Mouse (Mus musculus) intestine, embryonic 16.5 days (tissue): ENCODE results near the gene Ank3. TPM values are rescaled to one million over a fixed set of nuclear protein-coding genes. Genes with fewer than 3 reads are reported as not detected.

ENCODE experiments used
- ATAC-seq: fragments of 200-750 bp; cut with Nextera tagmentation; 2 replicates; pipeline ENCODE4 v1.8.0; 2017; ENCODE audit warnings: moderate TSS enrichment, moderate library complexity
- H3K27ac ChIP-seq: fragments of 300-500 bp; sonication (generic); 2 replicates; pipeline ENCODE4 v1.5.1; 2014; ENCODE audit warnings: mild to moderate bottlenecking, low read length
- H3K27me3 ChIP-seq: fragments of 300-500 bp; sonication (generic); replicated peaks from 2 replicates; pipeline ENCODE4 v1.6.1; 2014; ENCODE audit warnings: low read length, control low read depth, mixed read lengths; ENCODE audit not compliant: control insufficient read depth, insufficient read depth
- H3K36me3 ChIP-seq: fragments of 300-500 bp; sonication (generic); 2 replicates; pipeline ENCODE4 v1.6.1; 2014; ENCODE audit warnings: low read length, control low read depth; ENCODE audit not compliant: control insufficient read depth, insufficient read depth
- H3K4me1 ChIP-seq: fragments of 300-500 bp; sonication (generic); 2 replicates; pipeline ENCODE4 v1.6.1; 2014; ENCODE audit warnings: low read length, control low read depth, mixed read lengths; ENCODE audit not compliant: control insufficient read depth, insufficient read depth
- H3K4me2 ChIP-seq: fragments of 300-500 bp; sonication (generic); 2 replicates; pipeline ENCODE4 v1.6.1; 2014; ENCODE audit warnings: low read depth, low read length, control low read depth
- H3K4me3 ChIP-seq: fragments of 300-500 bp; sonication (generic); 2 replicates; pipeline ENCODE4 v1.5.1; 2014; ENCODE audit warnings: mild to moderate bottlenecking, low read length
- H3K9ac ChIP-seq: fragments of 300-500 bp; sonication (generic); 2 replicates; pipeline ENCODE4 v1.6.1; 2014; ENCODE audit warnings: low read depth, low read length
- H3K9me3 ChIP-seq: fragments of 300-500 bp; sonication (generic); 2 replicates; pipeline ENCODE4 v1.6.1; 2016; ENCODE audit warnings: low read length, control low read depth; ENCODE audit not compliant: control insufficient read depth
- WGBS: fragments of 180-500 bp; shearing (Covaris S2); extraction: QIAGEN DNeasy Blood & Tissue Kit; methylation state at CpG from one replicate; pipeline ENCODE4 v1.1.7; 2014; 5-methylcytosine and 5-hydroxymethylcytosine counted together
- polyA plus RNA-seq: library from polyadenylated mRNA; unstranded; fragments of >200 nt; fragmentation: Nextera tagmentation; extraction: Ambion mirVana; gene quantifications from 2 replicates; pipeline ENCODE4 v1.2.1, GENCODE M21; 2015

The Ank3 gene
- polyA plus RNA-seq, 1 experiment from 2014 or later = 21.7 TPM

DNA sequence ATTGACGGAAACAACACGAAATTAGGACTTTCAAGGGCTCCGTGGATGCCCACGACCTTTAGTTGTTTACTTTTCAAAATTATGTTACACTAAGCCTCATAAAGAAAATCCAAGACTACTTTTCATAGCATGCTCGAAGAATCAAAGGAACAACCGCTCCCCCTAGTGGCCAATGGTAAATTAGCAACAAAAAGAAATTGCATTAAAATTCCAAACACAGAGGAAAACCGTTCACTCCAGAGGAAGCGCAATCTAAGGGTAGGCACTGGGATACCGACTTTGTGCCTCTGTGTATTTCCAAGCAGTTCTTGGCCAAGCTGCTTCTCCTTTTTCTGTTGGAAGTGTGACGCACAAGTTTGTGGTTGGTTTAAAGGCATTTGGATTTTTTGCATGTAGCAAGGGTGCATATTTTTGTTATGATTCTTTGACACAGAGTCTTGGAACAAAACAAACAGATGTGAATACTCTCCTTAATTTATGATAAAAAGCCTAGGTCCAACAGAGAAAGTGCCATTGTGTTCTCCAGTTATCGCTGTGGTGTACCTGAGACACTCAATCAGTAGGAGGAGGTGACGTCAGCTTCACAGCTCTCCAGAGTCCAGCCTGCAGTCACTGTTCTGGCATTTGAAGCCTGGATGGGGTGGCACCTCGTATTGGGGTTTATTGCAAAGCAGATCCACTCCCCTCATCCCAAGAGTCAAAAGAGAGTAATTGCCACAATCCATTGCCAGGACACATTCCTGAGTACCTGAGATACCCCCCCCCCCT lies 256.5 kb downstream of the Ank3 start:
- no peak overlapping the region for H3K27ac ChIP-seq
- no peak for ATAC-seq
- H3K4me3 ChIP-seq = no peak overlapping the region
- H3K4me2 ChIP-seq = no peak overlapping the region
- H3K36me3 ChIP-seq = no peaks in the 10 kb centered on the region
- H3K4me1 ChIP-seq = peaks cover 13% of the 10 kb centered on the region
- no peaks in the 10 kb centered on the region for H3K27me3 ChIP-seq
- WGBS = 17% methylated on average over 13 of the region's 13 CpGs
- H3K9me3 ChIP-seq = no peaks in the 10 kb centered on the region
- no peak overlapping the region for H3K9ac ChIP-seq

DNA sequence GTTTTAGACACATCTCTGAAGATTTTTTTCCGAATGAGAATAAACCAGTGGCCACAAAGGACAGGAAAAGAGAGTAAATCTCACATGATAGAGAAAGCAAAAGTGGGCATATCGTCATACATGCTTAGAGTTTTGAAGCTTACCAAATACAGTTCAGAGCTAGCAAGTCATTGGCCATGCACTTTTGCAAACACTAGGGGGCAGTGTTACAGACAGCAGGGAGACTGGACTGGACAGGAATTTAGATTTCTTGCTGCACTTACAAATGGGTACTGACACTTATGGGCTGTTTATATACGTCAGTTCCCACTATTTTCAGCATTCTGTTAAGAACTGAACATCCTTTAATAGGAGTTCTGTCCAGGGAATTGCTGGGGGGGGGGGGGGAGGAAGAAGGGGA lies 257.7 kb downstream of the Ank3 start:
- no peaks in the 10 kb centered on the region for H3K36me3 ChIP-seq
- ATAC-seq = no peak

DNA sequence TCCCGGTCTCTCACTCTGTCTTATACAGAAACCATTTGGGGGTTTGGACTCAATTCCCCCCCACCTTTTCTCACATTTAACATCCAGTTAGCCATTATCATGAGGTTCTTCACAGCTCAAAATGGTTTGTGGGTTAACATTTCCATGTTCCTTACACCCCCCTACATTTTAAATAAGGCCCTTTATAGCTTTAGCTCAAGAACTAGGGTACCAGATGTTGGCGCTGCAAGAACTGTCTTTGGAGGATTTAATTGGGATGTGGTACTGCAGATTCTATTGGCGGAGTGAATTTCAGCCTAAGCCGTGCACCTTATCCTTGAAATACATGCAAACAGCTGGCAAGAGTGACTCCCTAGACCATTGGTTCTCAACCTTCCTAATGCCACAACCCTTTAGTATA lies 261.2 kb downstream of the Ank3 start:
- no peak overlapping the region for H3K27ac ChIP-seq
- H3K4me3 ChIP-seq = no peak overlapping the region
- H3K27me3 ChIP-seq = no peaks in the 10 kb centered on the region
- H3K4me2 ChIP-seq = no peak overlapping the region
- no peak for ATAC-seq
- H3K9me3 ChIP-seq = no peaks in the 10 kb centered on the region
- no peaks in the 10 kb centered on the region for H3K36me3 ChIP-seq
- 88% methylated on average over 4 of the region's 4 CpGs for WGBS
- H3K9ac ChIP-seq = no peak overlapping the region
- peaks cover 3% of the 10 kb centered on the region; the same call in 1 of the 2 replicates for H3K4me1 ChIP-seq

More for the DNA sequence above, 257.7 kb downstream of the Ank3 start:
- 19% methylated on average over 3 of the region's 3 CpGs for WGBS
- Histone ChIP-seq H3K4me1 (peaks cover 13% of the 10 kb centered on the region), H3K27me3 (no peaks in the 10 kb centered on the region), H3K9ac (no peak overlapping the region), H3K27ac (no peak overlapping the region), H3K9me3 (no peaks in the 10 kb centered on the region), H3K4me3 (no peak overlapping the region), H3K4me2 (no peak overlapping the region)

DNA sequence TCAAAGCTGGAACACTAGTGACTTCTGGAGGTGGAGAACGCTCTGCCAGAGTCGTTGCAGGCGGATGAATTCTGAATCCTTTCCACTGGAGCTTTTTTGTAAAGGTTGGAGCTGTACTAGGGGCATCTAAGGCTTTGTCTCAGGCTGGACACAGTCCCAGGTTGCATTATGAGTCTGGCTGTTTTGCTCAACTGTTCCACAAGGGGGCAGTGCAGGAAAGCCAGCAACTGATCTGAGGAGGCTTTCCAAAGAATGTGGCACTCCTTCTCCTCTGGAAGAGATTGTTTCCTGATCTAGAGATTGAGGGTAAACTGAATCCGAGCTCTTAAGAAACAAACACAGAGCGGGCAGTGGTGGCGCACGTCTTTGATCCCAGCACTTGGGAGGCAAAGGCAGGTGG lies 263.8 kb downstream of the Ank3 start:
- Histone ChIP-seq H3K9me3 (no peaks in the 10 kb centered on the region), H3K36me3 (no peaks in the 10 kb centered on the region)

GRCm38 (mm10) chr10:69667482-69667881 lies 268.9 kb downstream of the Ank3 start:
- Histone ChIP-seq H3K9me3 (no peaks in the 10 kb centered on the region), H3K27me3 (no peaks in the 10 kb centered on the region), H3K4me2 (no peak overlapping the region), H3K4me1 (no peaks in the 10 kb centered on the region; the same call in 1 of the 2 replicates), H3K27ac (no peak overlapping the region), H3K4me3 (no peak overlapping the region), H3K9ac (no peak overlapping the region), H3K36me3 (no peaks in the 10 kb centered on the region)
- WGBS = 85% methylated on average over 4 of the region's 4 CpGs
- ATAC-seq = no peak

More for the DNA sequence above, 263.8 kb downstream of the Ank3 start:
- WGBS = 6% methylated on average over 7 of the region's 7 CpGs
- H3K4me3 ChIP-seq = no peak overlapping the region
- H3K9ac ChIP-seq = no peak overlapping the region
- peak; percentile 74 for ATAC-seq
- no peak overlapping the region for H3K27ac ChIP-seq
- H3K4me2 ChIP-seq = no peak overlapping the region
- no peaks in the 10 kb centered on the region; the same call in 1 of the 2 replicates for H3K4me1 ChIP-seq
- H3K27me3 ChIP-seq = no peaks in the 10 kb centered on the region

GRCm38 (mm10) chr10:69670496-69670895 lies 271.9 kb downstream of the Ank3 start:
- Histone ChIP-seq H3K4me1 (no peaks in the 10 kb centered on the region), H3K36me3 (no peaks in the 10 kb centered on the region), H3K27ac (no peak overlapping the region), H3K4me2 (no peak overlapping the region), H3K9ac (no peak overlapping the region), H3K4me3 (no peak overlapping the region), H3K27me3 (no peaks in the 10 kb centered on the region), H3K9me3 (no peaks in the 10 kb centered on the region)
- 16% methylated on average over 1 of the region's 1 CpGs for WGBS
- no peak for ATAC-seq

DNA sequence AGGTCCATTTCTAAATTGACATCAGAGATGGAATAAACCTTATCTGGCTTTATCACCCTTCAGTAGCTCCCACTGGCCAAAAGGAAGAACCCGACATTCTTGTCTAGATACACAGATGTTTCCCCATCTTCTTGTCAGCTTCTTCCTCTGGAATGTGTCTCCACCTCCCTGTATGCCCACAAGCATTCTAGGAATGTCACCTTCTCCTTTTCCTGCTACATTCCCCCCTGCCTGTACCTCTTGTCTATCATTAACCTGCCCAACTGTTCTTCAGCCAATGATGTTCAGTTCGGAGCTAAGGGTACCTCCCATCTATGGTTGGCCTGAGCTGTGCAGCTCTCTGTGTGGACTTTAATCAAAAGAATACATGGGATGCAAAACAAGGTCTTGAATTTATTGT lies 272.4 kb downstream of the Ank3 start:
- H3K4me1 ChIP-seq = no peaks in the 10 kb centered on the region
- H3K4me2 ChIP-seq = no peak overlapping the region
- no peak overlapping the region for H3K4me3 ChIP-seq
- no peaks in the 10 kb centered on the region for H3K27me3 ChIP-seq
- no peak overlapping the region for H3K9ac ChIP-seq
- H3K27ac ChIP-seq = no peak overlapping the region
- no peak for ATAC-seq
- WGBS = 53% methylated on average over 2 of the region's 2 CpGs
- H3K9me3 ChIP-seq = no peaks in the 10 kb centered on the region
- no peaks in the 10 kb centered on the region for H3K36me3 ChIP-seq

DNA sequence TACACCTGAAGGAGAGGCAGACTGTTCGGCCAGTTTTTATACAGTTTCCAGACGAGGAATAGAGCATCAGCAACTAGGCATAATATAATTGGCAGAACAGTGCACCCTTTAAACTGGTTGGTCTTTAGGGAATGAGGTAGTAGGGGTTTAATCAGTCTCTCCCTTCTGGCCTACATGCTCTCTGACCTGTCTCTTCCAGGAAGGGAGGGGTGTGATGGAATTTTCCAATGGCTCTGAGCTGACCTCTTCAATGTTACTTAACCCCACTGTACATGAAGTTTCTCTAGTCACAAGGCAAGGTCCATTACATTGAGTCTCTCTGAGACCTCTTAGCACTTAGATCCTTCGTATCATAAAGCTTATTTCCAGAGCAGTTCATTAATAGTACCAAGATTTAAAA lies 272.9 kb downstream of the Ank3 start:
- H3K4me2 ChIP-seq = no peak overlapping the region
- H3K27ac ChIP-seq = no peak overlapping the region
- no peak for ATAC-seq

GRCm38 (mm10) chr10:69672545-69672944 lies 274.0 kb downstream of the Ank3 start:
- peak; percentile 97 for ATAC-seq
- Histone ChIP-seq H3K9me3 (no peaks in the 10 kb centered on the region), H3K4me1 (no peaks in the 10 kb centered on the region), H3K4me3 (no peak overlapping the region), H3K27ac (no peak overlapping the region; the same call in 1 of the 2 replicates), H3K27me3 (no peaks in the 10 kb centered on the region), H3K36me3 (no peaks in the 10 kb centered on the region), H3K4me2 (no peak overlapping the region), H3K9ac (no peak overlapping the region)

More for the DNA sequence above, 272.9 kb downstream of the Ank3 start:
- Histone ChIP-seq H3K9ac (no peak overlapping the region), H3K36me3 (no peaks in the 10 kb centered on the region), H3K4me1 (no peaks in the 10 kb centered on the region), H3K9me3 (no peaks in the 10 kb centered on the region), H3K27me3 (no peaks in the 10 kb centered on the region), H3K4me3 (no peak overlapping the region)
- 86% methylated on average over 3 of the region's 3 CpGs for WGBS

DNA sequence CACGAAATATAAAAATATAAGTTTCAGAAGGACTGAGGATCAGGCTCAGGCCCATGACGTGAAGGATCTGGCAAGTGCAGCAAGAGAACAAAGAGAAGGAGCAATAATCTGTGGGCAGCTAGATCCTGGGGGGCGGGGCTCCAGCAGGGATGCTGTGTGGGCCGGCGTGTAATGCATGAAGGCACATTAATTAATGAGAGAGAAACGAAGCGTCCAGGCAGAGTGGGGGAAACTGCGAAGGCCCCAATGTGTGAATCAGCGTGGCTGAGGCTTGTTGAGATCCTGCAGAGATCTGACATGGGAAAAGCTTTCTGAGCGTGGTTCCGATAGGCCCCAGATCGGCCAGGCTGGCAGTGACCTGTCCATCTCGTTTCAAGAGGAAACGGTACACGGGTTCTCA lies 279.7 kb downstream of the Ank3 start:
- no peak for ATAC-seq
- no peak overlapping the region for H3K9ac ChIP-seq
- 80% methylated on average over 15 of the region's 15 CpGs for WGBS

More for the DNA sequence above, 279.7 kb downstream of the Ank3 start:
- Histone ChIP-seq H3K36me3 (no peaks in the 10 kb centered on the region), H3K9me3 (no peaks in the 10 kb centered on the region), H3K4me2 (no peak overlapping the region), H3K4me3 (no peak overlapping the region), H3K4me1 (no peaks in the 10 kb centered on the region), H3K27ac (no peak overlapping the region), H3K27me3 (no peaks in the 10 kb centered on the region)
